Mouse (Mus musculus) thymus, postnatal 36 days (tissue): ENCODE results near the gene Tmx2.

Source experiments
- DNase-seq, 2 experiments: peaks; one replicate each; pipeline ENCODE4 v3.0.0; 2022; ENCODE audit warnings: mixed read lengths in 2 of 2

Tmx2 gene

GRCm38 (mm10) chr2:84636231-84636741 is 42.7 kb downstream of the Tmx2 start:
- DNase-seq = no peak

- DNase-seq = no peak
Observed at GRCm38 (mm10) chr2:84635611-84636010, 43.3 kb downstream of the Tmx2 start.

DNA sequence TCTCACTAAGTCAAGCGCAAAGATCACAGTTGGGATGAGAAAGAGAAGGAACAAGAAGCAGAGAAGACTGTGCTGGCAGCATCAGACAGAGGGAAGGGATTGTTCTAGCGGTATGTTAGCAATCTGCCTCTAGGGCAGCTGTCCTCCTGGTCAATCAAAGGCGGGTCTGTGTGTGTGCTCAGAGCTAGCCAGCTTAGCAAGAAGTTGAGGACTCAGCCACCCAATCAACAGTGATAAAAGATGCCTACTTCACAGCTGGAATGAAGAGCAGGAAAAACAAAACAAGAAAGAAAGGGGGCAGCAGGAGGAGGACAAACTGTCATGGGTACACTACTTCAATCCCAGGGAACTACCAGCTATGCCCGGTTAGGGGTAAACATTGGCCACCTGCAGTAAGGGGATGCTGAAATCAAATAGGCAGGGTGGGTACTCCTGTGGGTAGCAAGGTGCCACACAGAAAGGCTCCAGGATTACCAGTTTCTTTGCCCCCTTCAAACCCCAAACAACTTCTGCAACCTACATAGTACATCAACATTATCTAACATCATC is 43.9 kb downstream of the Tmx2 start:
- DNase-seq = no peak

- DNase-seq = no peak
Observed at GRCm38 (mm10) chr2:84634006-84634405, 44.9 kb downstream of the Tmx2 start.

DNA sequence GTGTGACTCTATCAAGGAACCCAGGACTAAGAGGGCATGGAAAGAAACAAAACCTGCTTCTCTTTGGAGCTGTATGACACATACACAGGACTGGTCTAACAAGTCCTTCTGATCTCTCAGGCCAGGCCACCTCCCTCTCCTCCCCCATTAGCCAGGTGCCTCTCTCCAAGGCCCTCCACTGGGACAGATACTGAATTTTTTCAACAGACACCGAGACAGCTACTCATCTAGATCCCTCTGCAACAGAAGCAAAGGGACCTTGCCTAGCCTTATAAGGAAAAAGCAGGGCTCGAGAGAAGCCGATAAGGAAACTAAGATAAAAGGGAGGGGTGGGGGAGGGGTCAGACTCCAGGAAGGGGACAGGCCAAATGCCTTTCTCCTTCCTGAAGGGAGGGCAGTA is 45.9 kb downstream of the Tmx2 start:
- no peak for DNase-seq

DNA sequence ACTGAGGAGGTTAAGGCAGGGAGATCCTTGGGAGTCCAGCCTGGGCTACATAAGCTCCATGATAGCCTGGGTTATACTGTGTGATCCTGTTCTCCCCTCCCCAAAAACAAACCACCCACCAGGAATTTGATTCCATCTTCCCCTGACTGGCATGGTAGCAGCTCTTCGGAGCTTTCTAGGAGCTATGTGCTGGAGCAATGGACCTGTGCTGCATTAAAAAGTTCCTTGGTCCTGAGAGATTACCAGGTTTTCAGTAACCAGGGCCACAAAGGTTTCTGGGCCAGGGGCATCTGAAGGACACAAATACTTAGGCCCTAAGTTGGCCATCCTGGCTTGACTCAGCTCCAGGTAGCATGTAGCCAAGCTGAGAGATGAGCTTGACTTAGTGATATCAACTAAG is 46.9 kb downstream of the Tmx2 start:
- no peak for DNase-seq

DNA sequence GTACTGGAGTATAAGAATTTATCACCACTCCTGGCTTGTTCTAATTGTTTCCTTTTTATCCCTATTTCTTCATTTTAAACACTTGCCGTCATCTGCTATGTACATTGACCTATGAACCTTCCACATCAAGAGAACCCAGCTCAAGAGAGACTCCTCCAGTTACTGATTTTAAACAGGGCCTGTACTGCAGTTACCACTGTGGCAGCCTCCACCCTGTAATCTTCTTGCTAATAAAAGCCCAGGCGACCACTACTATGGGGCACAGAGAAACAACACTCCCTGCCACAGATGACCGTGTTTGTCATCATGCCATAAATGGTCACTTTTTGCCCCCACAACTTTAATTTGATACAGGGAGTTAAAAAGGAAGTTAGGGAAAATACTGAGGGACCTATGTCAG is 51.9 kb downstream of the Tmx2 start:
- DNase-seq = no peak

DNA sequence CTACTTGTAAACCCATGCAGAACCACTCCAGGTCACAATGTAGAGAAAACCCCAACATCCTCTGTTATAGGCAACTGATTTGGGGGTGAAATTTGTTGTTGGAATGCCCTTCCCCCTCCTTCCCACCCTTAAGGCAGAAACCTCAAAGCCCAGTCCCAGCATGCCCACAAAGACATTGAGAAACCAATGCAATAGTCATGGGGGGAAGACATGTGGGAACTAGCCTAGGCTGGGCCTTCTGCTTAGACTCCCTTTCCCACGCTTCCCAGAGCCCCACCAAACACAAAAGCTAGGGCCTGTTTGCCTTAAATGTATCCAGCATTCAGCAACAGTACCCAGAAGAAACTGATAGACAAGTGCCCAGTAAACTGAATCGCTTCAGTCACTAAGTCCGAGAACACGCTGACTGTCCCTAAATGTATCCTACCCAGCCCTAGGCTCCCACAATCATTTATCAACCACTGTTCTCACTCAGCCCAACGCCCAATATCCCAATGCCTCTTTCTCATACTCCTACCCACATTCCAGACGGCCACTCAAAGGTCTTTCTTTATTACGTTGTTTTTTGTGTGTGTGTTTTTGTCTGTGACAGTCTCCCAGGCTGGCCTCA is 52.5 kb downstream of the Tmx2 start:
- no peak for DNase-seq

GRCm38 (mm10) chr2:84624201-84624600 is 54.7 kb downstream of the Tmx2 start:
- DNase-seq = no peak

DNA sequence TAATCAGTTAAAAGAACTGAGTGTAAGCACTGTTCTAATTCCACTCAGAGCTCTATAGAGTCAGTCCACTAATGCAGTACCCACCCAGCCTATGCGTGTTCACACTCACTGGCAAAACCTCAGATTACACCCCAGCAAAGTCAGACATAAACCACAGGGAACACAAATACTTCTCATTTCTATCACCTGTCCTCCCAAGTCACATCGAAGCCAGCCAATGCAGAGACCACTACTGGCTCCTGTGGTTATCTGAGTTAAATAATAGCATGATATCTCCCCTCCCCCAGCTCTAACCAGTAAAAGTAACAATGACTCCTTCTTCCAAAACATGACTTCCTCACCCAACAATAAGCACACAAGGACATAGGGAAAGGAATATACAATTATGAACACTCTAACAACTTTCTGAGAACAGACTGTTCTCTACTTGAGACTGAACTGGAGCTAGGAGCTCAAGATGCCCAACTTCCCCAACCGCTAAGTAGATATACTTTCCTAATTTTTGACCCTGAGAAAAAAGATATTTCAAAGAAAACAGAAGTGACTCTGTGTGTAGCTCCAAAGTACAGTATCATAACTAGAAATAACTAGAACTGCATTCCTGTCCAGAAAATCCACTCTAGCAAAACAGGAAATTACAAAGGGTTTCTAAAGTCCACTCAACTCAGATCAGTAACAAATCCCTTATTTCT is 55.4 kb downstream of the Tmx2 start:
- no peak for DNase-seq

DNA sequence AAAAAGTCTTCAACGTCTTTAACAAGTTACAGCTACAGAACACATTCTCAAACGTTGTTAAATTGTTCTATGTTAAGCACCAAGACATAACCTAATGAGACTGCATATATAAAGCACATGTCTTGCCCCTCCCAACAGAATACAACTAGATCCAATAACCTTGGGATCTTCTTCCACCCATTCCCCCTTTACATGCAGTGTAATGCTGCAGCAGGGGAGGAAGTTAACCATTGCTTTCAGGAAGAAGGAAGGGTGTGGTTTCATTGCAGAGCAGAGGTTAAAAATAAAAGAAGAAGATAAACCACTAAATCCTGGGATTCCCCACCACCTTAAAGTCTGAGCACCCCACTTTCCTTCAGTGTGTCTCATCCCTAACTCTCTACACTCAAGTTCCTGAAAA is 56.3 kb downstream of the Tmx2 start:
- DNase-seq = no peak
